Mouse (Mus musculus): Measurements from ENCODE around the gene Clic6.

GRCm38 (mm10) chr16:92454495-92454894 is 31.0 kb upstream of the Clic6 start:
- TF ChIP-seq POLR2A (IDR thresholded peaks at IDR 0.05; ENCODE audit: borderline replicate concordance, extremely low read depth, low read depth, low read length) (no peak), CTCF (IDR thresholded peaks at IDR 0.05; ENCODE audit: insufficient read depth, low read length) (no peak)
